Comparison of ENCODE assay signal across 8 mouse cellular contexts in genomic region chr6:98632278-98633063, GRCm38 (mm10).
DNase-seq lines count a peak whose midpoint lies in the region; ATAC-seq and TF ChIP-seq lines count a peak whose summit lies in the region.

No protein-coding gene starts in this region.

- peak overlapping the region; percentile 34 for H3K4me2 ChIP-seq in hindbrain, embryonic 12.5 days (replicated peaks)
- H3K4me2 ChIP-seq in limb, embryonic 13.5 days (replicated peaks), result peak overlapping the region; percentile 51

- DNase-seq in gastrocnemius, postnatal 10 days, result peak; percentile 6
- no peak for DNase-seq in gastrocnemius, adult 8-10 months (ENCODE audit: low spot score in 2 of 2)
- DNase-seq in brain, embryonic 14.5 days (ENCODE audit: low read depth), result peak; percentile 65
- no peak for DNase-seq in adrenal gland, postnatal 4 days (ENCODE audit: low spot score in 2 of 2)
- DNase-seq in kidney, postnatal 10 days, result no peak

- TF ChIP-seq CTCF in brain, embryonic 14.5 days (IDR thresholded peaks at IDR 0.05; ENCODE audit: borderline replicate concordance, extremely low read depth, insufficient read depth, insufficient read length), result no peak
- no peak for TF ChIP-seq CTCF in small intestine, adult 2 months (IDR thresholded peaks at IDR 0.05; ENCODE audit: extremely low read depth, insufficient read length, insufficient replicate concordance, low read depth, low read length)

- no peak for TF ChIP-seq POLR2A in brain, embryonic 14.5 days (IDR thresholded peaks at IDR 0.05; ENCODE audit: borderline replicate concordance, extremely low read depth, insufficient read depth, insufficient read length, poor library complexity, severe bottlenecking)
- TF ChIP-seq POLR2A in small intestine, adult 2 months (IDR thresholded peaks at IDR 0.05; ENCODE audit: low read depth, low read length), result no peak

- peaks cover 14% of the 10 kb centered on the region for H3K4me1 ChIP-seq in hindbrain, embryonic 12.5 days
- peaks cover 25% of the 10 kb centered on the region for H3K4me1 ChIP-seq in limb, embryonic 13.5 days
- H3K4me1 ChIP-seq in small intestine, adult 2 months (ENCODE audit: control insufficient read depth, insufficient read depth, insufficient read length, low read length), result no peaks in the 10 kb centered on the region

- no peaks in the 10 kb centered on the region for H3K27me3 ChIP-seq in hindbrain, embryonic 12.5 days
- 0 out of 2 replicates have a peak, but pooled peaks cover 2% of the 10 kb centered on the region for H3K27me3 ChIP-seq in limb, embryonic 13.5 days
- no peaks in the 10 kb centered on the region; the same call in 1 of the 2 replicates for H3K27me3 ChIP-seq in small intestine, adult 2 months (ENCODE audit: control insufficient read depth, insufficient read depth, low read length)

- no peak overlapping the region for H3K4me3 ChIP-seq in hindbrain, embryonic 12.5 days
- H3K4me3 ChIP-seq in limb, embryonic 13.5 days, result no peak overlapping the region
- no peak overlapping the region for H3K4me3 ChIP-seq in small intestine, adult 2 months (ENCODE audit: low read depth, low read length)

- no peaks in the 10 kb centered on the region for H3K9me3 ChIP-seq in hindbrain, embryonic 12.5 days (replicated peaks)
- H3K9me3 ChIP-seq in limb, embryonic 13.5 days, result no peaks in the 10 kb centered on the region

- WGBS in hindbrain, embryonic 12.5 days, result 42% methylated on average over 18 of the region's 18 CpGs
- WGBS in limb, embryonic 13.5 days, result 37% methylated on average over 18 of the region's 18 CpGs
- WGBS in small intestine, adult 2 months, result 57% methylated on average over 18 of the region's 18 CpGs

- H3K36me3 ChIP-seq in hindbrain, embryonic 12.5 days, result no peaks in the 10 kb centered on the region
- no peaks in the 10 kb centered on the region for H3K36me3 ChIP-seq in limb, embryonic 13.5 days
- no peaks in the 10 kb centered on the region for H3K36me3 ChIP-seq in small intestine, adult 2 months (ENCODE audit: control insufficient read depth, insufficient read depth, low read length)

- peak; percentile 46 for ATAC-seq in hindbrain, embryonic 12.5 days (ENCODE audit: low FRiP score)
- no peak for ATAC-seq in limb, embryonic 13.5 days (ENCODE audit: low FRiP score, low read depth)

- H3K9ac ChIP-seq in hindbrain, embryonic 12.5 days, result no peak overlapping the region
- no peak overlapping the region for H3K9ac ChIP-seq in limb, embryonic 13.5 days

- no peak overlapping the region; the same call in 1 of the 2 replicates for H3K27ac ChIP-seq in hindbrain, embryonic 12.5 days
- no peak overlapping the region for H3K27ac ChIP-seq in limb, embryonic 13.5 days
- peak overlapping the region; percentile 32; the same call in 1 of the 2 replicates for H3K27ac ChIP-seq in small intestine, adult 2 months (ENCODE audit: insufficient read depth, low read depth, low read length)

Comparison
In these comparisons a context has a peak if more than half of its experiments do, and no peak if none do; other contexts are left out.
1. DNase-seq: peak in gastrocnemius, postnatal 10 days (single experiment) and brain, embryonic 14.5 days (single experiment); none in gastrocnemius, adult 8-10 months (0 of 2), adrenal gland, postnatal 4 days (0 of 2) and kidney, postnatal 10 days (single experiment).